10 mouse cellular contexts compared by ENCODE assay signal in the genomic region with DNA sequence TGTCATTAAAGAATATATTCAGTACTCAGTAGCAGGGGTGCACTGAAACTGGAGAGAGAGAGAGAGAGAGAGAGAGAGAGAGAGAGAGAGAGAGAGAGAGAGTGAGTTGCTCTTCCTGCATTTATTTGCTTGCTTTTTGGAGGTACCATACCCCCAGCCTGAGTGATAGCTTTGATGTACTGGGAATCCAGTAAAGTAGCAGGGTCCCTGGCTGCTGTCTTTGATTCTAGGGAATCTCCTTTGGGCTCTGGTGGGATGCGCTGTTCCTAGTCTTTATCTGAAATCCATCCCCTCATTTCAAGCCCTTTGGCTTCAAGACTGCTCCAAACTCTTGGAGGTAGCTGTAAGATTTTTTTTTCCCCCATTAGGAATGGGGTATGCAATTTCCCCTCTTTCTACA.
A peak's percentile ranks its signal among the peaks of the same experiment; 100 is the strongest.
DNase-seq lines count a peak whose midpoint lies in the region; ATAC-seq and TF ChIP-seq lines count a peak whose summit lies in the region.
"Had no signal": no experiment of that assay in that cellular context is flagged by ENCODE, and none has a peak within 500 bp of the region (broad histone marks: within the 10 kb centered on the region; RNA-seq: fewer than 3 reads in every experiment).

No protein-coding gene starts in this region.

- WGBS in liver, embryonic 11.5 days = 19% methylated on average over 1 of the region's 1 CpGs
- 9% methylated on average over 1 of the region's 1 CpGs for WGBS in forebrain, embryonic 14.5 days
- 42% methylated on average over 1 of the region's 1 CpGs for WGBS in limb, embryonic 13.5 days
- 32% methylated on average over 1 of the region's 1 CpGs for WGBS in stomach, embryonic 14.5 days

- peak overlapping the region; percentile 88 for H3K4me2 ChIP-seq in liver, embryonic 11.5 days
- H3K4me2 ChIP-seq in forebrain, embryonic 14.5 days (ENCODE audit: low read length) = peak overlapping the region; percentile 73
- H3K4me2 ChIP-seq in limb, embryonic 13.5 days (replicated peaks) = peak overlapping the region; percentile 97
- peak overlapping the region; percentile 47 for H3K4me2 ChIP-seq in stomach, embryonic 14.5 days (replicated peaks; ENCODE audit: low read depth, low read length)

- peaks cover 17% of the 10 kb centered on the region for H3K4me1 ChIP-seq in liver, embryonic 11.5 days (replicated peaks; ENCODE audit: control insufficient read depth, insufficient read depth, low read length)
- peaks cover 5% of the 10 kb centered on the region for H3K4me1 ChIP-seq in forebrain, embryonic 14.5 days (ENCODE audit: control insufficient read depth, insufficient read depth, low read length)
- H3K4me1 ChIP-seq in limb, embryonic 13.5 days = peaks cover 45% of the 10 kb centered on the region
- peaks cover 23% of the 10 kb centered on the region for H3K4me1 ChIP-seq in stomach, embryonic 14.5 days (ENCODE audit: control insufficient read depth, insufficient read depth, low read length)

- no peak overlapping the region for H3K4me3 ChIP-seq in liver, embryonic 11.5 days (ENCODE audit: low read depth, low read length)
- H3K4me3 ChIP-seq in forebrain, embryonic 14.5 days (ENCODE audit: low read depth, low read length) = peak overlapping the region; percentile 90; the same call in 1 of the 2 replicates
- H3K4me3 ChIP-seq in limb, embryonic 13.5 days = peak overlapping the region; percentile 91
- peak overlapping the region; percentile 87; the same call in 1 of the 2 replicates for H3K4me3 ChIP-seq in stomach, embryonic 14.5 days (ENCODE audit: low read depth, low read length)
- no peak overlapping the region for H3K4me3 ChIP-seq in left cerebral cortex, adult 2 months

- TF ChIP-seq CTCF in left cerebral cortex, adult 2 months (IDR thresholded peaks at IDR 0.05) = no peak

- intact Hi-C loops in left cerebral cortex, postnatal 10 days (cut with DNase I) = no loop called here
- intact Hi-C loops in left cerebral cortex, adult 2 months (cut with DNase I) = loop anchor here (5.0 to 10.0 kb wide), 2 partner anchors 483 to 545 kb away; no protein-coding TSS in a partner anchor

- H3K27ac ChIP-seq in liver, embryonic 11.5 days (ENCODE audit: low read depth, low read length) = no peak overlapping the region
- peak overlapping the region; percentile 59; the same call in 1 of the 2 replicates for H3K27ac ChIP-seq in forebrain, embryonic 14.5 days (ENCODE audit: low read depth, low read length)
- H3K27ac ChIP-seq in limb, embryonic 13.5 days = peak overlapping the region; percentile 100
- H3K27ac ChIP-seq in stomach, embryonic 14.5 days (ENCODE audit: low read length) = no peak overlapping the region
- no peak overlapping the region for H3K27ac ChIP-seq in left cerebral cortex, adult 2 months

- no peaks in the 10 kb centered on the region for H3K9me3 ChIP-seq in liver, embryonic 11.5 days (ENCODE audit: control insufficient read depth, low read length)
- H3K9me3 ChIP-seq in forebrain, embryonic 14.5 days (replicated peaks; ENCODE audit: control insufficient read depth, low read length) = no peaks in the 10 kb centered on the region
- H3K9me3 ChIP-seq in limb, embryonic 13.5 days = no peaks in the 10 kb centered on the region
- no peaks in the 10 kb centered on the region for H3K9me3 ChIP-seq in stomach, embryonic 14.5 days (ENCODE audit: control insufficient read depth, low read depth, low read length)

- H3K9ac ChIP-seq in liver, embryonic 11.5 days (ENCODE audit: low read depth, low read length) = no peak overlapping the region
- peak overlapping the region; percentile 44 for H3K9ac ChIP-seq in forebrain, embryonic 14.5 days (ENCODE audit: low read length)
- peak overlapping the region; percentile 100 for H3K9ac ChIP-seq in limb, embryonic 13.5 days
- no peak overlapping the region for H3K9ac ChIP-seq in stomach, embryonic 14.5 days (replicated peaks; ENCODE audit: low read depth, low read length)

- H3K36me3 ChIP-seq in liver, embryonic 11.5 days (ENCODE audit: control insufficient read depth, insufficient read depth, low read length) = no peaks in the 10 kb centered on the region
- H3K36me3 ChIP-seq in forebrain, embryonic 14.5 days (ENCODE audit: control insufficient read depth, insufficient read depth, low read length) = no peaks in the 10 kb centered on the region
- no peaks in the 10 kb centered on the region for H3K36me3 ChIP-seq in limb, embryonic 13.5 days
- no peaks in the 10 kb centered on the region for H3K36me3 ChIP-seq in stomach, embryonic 14.5 days (ENCODE audit: control insufficient read depth, insufficient read depth, low read length)

- peaks cover 83% of the 10 kb centered on the region for H3K27me3 ChIP-seq in liver, embryonic 11.5 days (replicated peaks; ENCODE audit: control insufficient read depth, insufficient read depth, low read length)
- peaks cover 46% of the 10 kb centered on the region for H3K27me3 ChIP-seq in forebrain, embryonic 14.5 days (replicated peaks; ENCODE audit: control insufficient read depth, insufficient read depth, low read length)
- H3K27me3 ChIP-seq in limb, embryonic 13.5 days = peaks cover 24% of the 10 kb centered on the region
- no peaks in the 10 kb centered on the region for H3K27me3 ChIP-seq in stomach, embryonic 14.5 days (ENCODE audit: control insufficient read depth, insufficient read depth, low read length)

- no peak for ATAC-seq in liver, embryonic 11.5 days (replicated peaks; ENCODE audit: low FRiP score)
- no peak for ATAC-seq in forebrain, embryonic 14.5 days
- no peak for ATAC-seq in limb, embryonic 13.5 days (ENCODE audit: low FRiP score, low read depth)
- ATAC-seq in stomach, embryonic 14.5 days (ENCODE audit: insufficient number of reproducible peaks, insufficient read depth, low FRiP score, low read depth) = no peak

- DNase-seq in liver, embryonic 11.5 days (ENCODE audit: low spot score) = no peak
- no peak for DNase-seq in liver
- DNase-seq in forebrain, embryonic 14.5 days (ENCODE audit: low spot score) = no peak
- DNase-seq in left cerebral cortex, postnatal 10 days (ENCODE audit: extremely low spot score in 1 of 2, low spot score in 2 of 2) = no peak
- no peak for DNase-seq in cerebellum, adult 11 months
- no peak for DNase-seq in left cerebral cortex, adult 2 months (ENCODE audit: extremely low spot score in 1 of 2, low spot score in 2 of 2)
- DNase-seq: cerebellum, adult 11-12 months; heart, postnatal 14 days had no signal

Comparison
In these comparisons a context has a peak if more than half of its experiments do, and no peak if none do; other contexts are left out.
1. H3K27ac ChIP-seq: peak in forebrain, embryonic 14.5 days (single experiment) and limb, embryonic 13.5 days (single experiment); none in liver, embryonic 11.5 days (single experiment), stomach, embryonic 14.5 days (single experiment) and left cerebral cortex, adult 2 months (single experiment).
2. H3K4me2 ChIP-seq: peak in every context shown above with its lines; median percentile 97 in limb, embryonic 13.5 days; 88 in liver, embryonic 11.5 days; 73 in forebrain, embryonic 14.5 days; 47 in stomach, embryonic 14.5 days.
3. H3K4me3 ChIP-seq: peak in forebrain, embryonic 14.5 days (single experiment), limb, embryonic 13.5 days (single experiment) and stomach, embryonic 14.5 days (single experiment); none in liver, embryonic 11.5 days (single experiment) and left cerebral cortex, adult 2 months (single experiment).
4. H3K9ac ChIP-seq: peak in forebrain, embryonic 14.5 days (single experiment) and limb, embryonic 13.5 days (single experiment); none in liver, embryonic 11.5 days (single experiment) and stomach, embryonic 14.5 days (single experiment).